Mouse (Mus musculus) CH12.LX (cell line): ENCODE results near the gene Tbc1d9. TPM values are rescaled to one million over a fixed set of nuclear protein-coding genes. Genes with fewer than 3 reads are reported as not detected.

Experiments
- DNase-seq: peaks from one replicate; pipeline ENCODE4 v3.0.0-alpha.2; 2013; ENCODE audit errors: extremely low read depth
- H3K27ac ChIP-seq: 2 replicates; pipeline ENCODE4 v1.5.1; 2012; ENCODE audit warnings: low read depth, mild to moderate bottlenecking, control low read depth, moderate library complexity; ENCODE audit not compliant: insufficient read depth
- H3K27me3 ChIP-seq: replicated peaks from 2 replicates; pipeline ENCODE3; 2012; ENCODE audit warnings: inconsistent platforms
- H3K36me3 ChIP-seq, 2 experiments: replicated peaks in 1 of 2; 2 replicates each; pipeline versions ENCODE3 to v1.6.1; 2012; ENCODE audit warnings: inconsistent platforms in 1 of 2, low read length in 1 of 2, mild to moderate bottlenecking in 1 of 2, mixed read lengths in 1 of 2, moderate library complexity in 1 of 2; ENCODE audit not compliant: control insufficient read depth in 1 of 2, insufficient read depth in 1 of 2
- H3K4me1 ChIP-seq, 2 experiments: 2 replicates each; pipeline ENCODE4 v1.6.1; 2012; ENCODE audit warnings: inconsistent platforms in 1 of 2, moderate library complexity in 1 of 2; ENCODE audit not compliant: insufficient read depth in 2 of 2, control insufficient read depth in 1 of 2
- H3K4me2 ChIP-seq: 2 replicates; pipeline ENCODE4 v1.6.1; 2012; ENCODE audit warnings: low read depth, mild to moderate bottlenecking, control low read depth; ENCODE audit not compliant: poor library complexity, insufficient read depth, severe bottlenecking
- H3K4me3 ChIP-seq, 3 experiments: fragments of 150-350 bp in 1 of 3; sonication (generic) in 1 of 3; replicated peaks in 1 of 3; 2 replicates each; pipeline versions ENCODE3 to v1.5.1; 2011 to 2012; ENCODE audit warnings: low read depth in 2 of 3, low read length in 2 of 3, mild to moderate bottlenecking in 2 of 3, moderate library complexity in 2 of 3, control low read depth in 1 of 3, improper control_type of control experiment in 1 of 3, inconsistent platforms in 1 of 3, mixed read lengths in 1 of 3; ENCODE audit not compliant: poor library complexity in 1 of 3
- H3K79me2 ChIP-seq: replicated peaks from 2 replicates; pipeline ENCODE4 v1.6.1; 2012; ENCODE audit warnings: mild to moderate bottlenecking, moderate library complexity; ENCODE audit not compliant: control insufficient read depth, poor library complexity, insufficient read depth, severe bottlenecking; ENCODE audit errors: extremely low read depth
- H3K9ac ChIP-seq: 2 replicates; pipeline ENCODE4 v1.6.1; 2012; ENCODE audit warnings: low read depth, mild to moderate bottlenecking, control low read depth, moderate library complexity; ENCODE audit not compliant: insufficient read depth
- H3K9me3 ChIP-seq: replicated peaks from 2 replicates; pipeline ENCODE3; 2012; ENCODE audit warnings: low read length, inconsistent platforms, mixed read lengths
- CTCF ChIP-seq, 2 experiments: IDR thresholded peaks in 1 of 2; conservative IDR thresholded peaks in 1 of 2; 2 replicates each; pipeline ENCODE4 v1.5.1; 2011 to 2012; ENCODE audit warnings: low read depth in 2 of 2, low read length in 2 of 2, improper control_type of control experiment in 1 of 2, inconsistent platforms in 1 of 2, mild to moderate bottlenecking in 1 of 2, moderate library complexity in 1 of 2
- ELF1 ChIP-seq: IDR thresholded peaks from 2 replicates; pipeline ENCODE4 v1.6.1; 2014; ENCODE audit warnings: low read depth, mild to moderate bottlenecking, inconsistent platforms, low read length, improper control_type of control experiment
- EP300 ChIP-seq: IDR thresholded peaks from 2 replicates; pipeline ENCODE4 v1.6.1; 2011; ENCODE audit warnings: low read length, improper control_type of control experiment
- IRF4 ChIP-seq: IDR thresholded peaks from 2 replicates; pipeline ENCODE4 v1.6.1; 2014; ENCODE audit warnings: low read depth, mild to moderate bottlenecking, inconsistent platforms, low read length, improper control_type of control experiment
- JUN ChIP-seq: IDR thresholded peaks from 2 replicates; pipeline ENCODE4 v1.6.1; 2011; ENCODE audit warnings: low read depth, mild to moderate bottlenecking, low read length, improper control_type of control experiment, moderate library complexity; ENCODE audit not compliant: insufficient read depth
- JUND ChIP-seq: conservative IDR thresholded peaks from 2 replicates; pipeline ENCODE4 v1.6.1; 2011; ENCODE audit warnings: low read depth, low read length, improper control_type of control experiment
- MAX ChIP-seq: IDR thresholded peaks from 2 replicates; pipeline ENCODE4 v1.6.1; 2011; ENCODE audit warnings: low read length, improper control_type of control experiment
- MEF2A ChIP-seq: IDR thresholded peaks from 2 replicates; pipeline ENCODE4 v1.6.1; 2014; ENCODE audit warnings: low read depth, mild to moderate bottlenecking, inconsistent platforms, low read length, improper control_type of control experiment, borderline replicate concordance
- NRF1 ChIP-seq: IDR thresholded peaks from 2 replicates; pipeline ENCODE4 v1.6.1; 2014; ENCODE audit warnings: low read depth, mild to moderate bottlenecking, inconsistent platforms, low read length, improper control_type of control experiment, moderate library complexity
- RAD21 ChIP-seq: IDR thresholded peaks from 2 replicates; pipeline ENCODE4 v1.6.1; 2011; ENCODE audit warnings: low read depth, mild to moderate bottlenecking, low read length, improper control_type of control experiment, moderate library complexity
- SIN3A ChIP-seq: IDR thresholded peaks from 2 replicates; pipeline ENCODE4 v1.6.1; 2012; ENCODE audit warnings: low read length, improper control_type of control experiment, inconsistent platforms
- SMC3 ChIP-seq: IDR thresholded peaks from 2 replicates; pipeline ENCODE4 v1.6.1; 2011; ENCODE audit warnings: low read depth, low read length, improper control_type of control experiment
- UBTF ChIP-seq: IDR thresholded peaks from 2 replicates; pipeline ENCODE4 v1.6.1; 2012; ENCODE audit warnings: low read depth, mild to moderate bottlenecking, inconsistent platforms, low read length, improper control_type of control experiment, moderate library complexity
- ZC3H11A ChIP-seq: IDR thresholded peaks from 2 replicates; pipeline ENCODE4 v1.6.1; 2012; ENCODE audit warnings: low read depth, mild to moderate bottlenecking, inconsistent platforms, low read length, improper control_type of control experiment
- ZMIZ1 ChIP-seq: IDR thresholded peaks from 2 replicates; pipeline ENCODE4 v1.6.1; 2012; ENCODE audit warnings: low read depth, mild to moderate bottlenecking, inconsistent platforms, low read length, improper control_type of control experiment
- ZNF384 ChIP-seq: IDR thresholded peaks from 2 replicates; pipeline ENCODE4 v1.6.1; 2012; ENCODE audit warnings: low read depth, low read length, improper control_type of control experiment, inconsistent platforms
- dilution Hi-C: fragments of 300-500 bp; cut with MboI; formaldehyde crosslinking; loops from 2 replicates; pipeline ENCODE4 v1.14.3; 2020; ENCODE audit warnings: low sequenced_read_pairs; ENCODE audit not compliant: extremely low pct_unique_long_range_greater_than_20kb, extremely low pct_ligation_motif_present
- in situ Hi-C: fragments of 300-500 bp; cut with MboI; formaldehyde crosslinking; loops from 3 replicates; pipeline ENCODE4 v1.14.3; 2019; ENCODE audit warnings: low sequenced_read_pairs, low pct_ligation_motif_present, low pct_unique_long_range_greater_than_20kb, mixed read lengths
- polyA plus RNA-seq: library from polyadenylated mRNA; unstranded; fragments of >175 nt; gene quantifications from 2 replicates; pipeline ENCODE4 v1.2.1, GENCODE M21; 2012; ENCODE audit warnings: low read depth; ENCODE audit not compliant: insufficient read length
- total RNA-seq, 2 experiments: library from RNA; depleted of rRNA; stranded (reverse); fragments of 300-350 nt in 1 of 2; fragments of >200 nt in 1 of 2; gene quantifications; 2 replicates each; pipeline ENCODE4 v1.2.3; 2012 to 2014

Gene Tbc1d9
- total and polyA plus RNA-seq, 3 experiments: 1.3 to 5.0 (median 1.6) TPM

GRCm38 (mm10) chr8:83177317-83178195, 12.4 kb downstream of the Tbc1d9 start:
- TF ChIP-seq ELF1: 0 out of 2 replicates have a peak, but pooled peaks have one; percentile 32
- no peak for TF ChIP-seq IRF4
- TF ChIP-seq JUN: no peak
- TF ChIP-seq EP300: 0 out of 2 replicates have a peak, but pooled peaks have one; percentile 26
- no peak for TF ChIP-seq SMC3
- TF ChIP-seq ZNF384: no peak
- TF ChIP-seq UBTF: no peak
- Histone ChIP-seq H3K4me2 (no peak overlapping the region), H3K4me3 (no peak overlapping the region), H3K9me3 (no peaks in the 10 kb centered on the region), H3K27ac (no peak overlapping the region), H3K4me1 (peaks cover 12 to 29% of the 10 kb centered on the region in 2 experiments), H3K36me3 (no peaks in the 10 kb centered on the region), H3K9ac (no peak overlapping the region), H3K79me2 (peaks cover 11% of the 10 kb centered on the region), H3K27me3 (no peaks in the 10 kb centered on the region)
- no peak for DNase-seq
- dilution Hi-C loops: no loop called here
- in situ Hi-C loops: loop anchor here (5.0 kb wide), 1 partner anchor 75 kb away; no protein-coding TSS in a partner anchor

- no peak overlapping the region for H3K4me3 ChIP-seq
- H3K9me3 ChIP-seq: no peaks in the 10 kb centered on the region
- no peak overlapping the region for H3K4me2 ChIP-seq
- H3K27me3 ChIP-seq: no peaks in the 10 kb centered on the region
- DNase-seq: peak; percentile 61
- peak; percentile 96 for TF ChIP-seq SMC3
- no peak; the same call in 1 of the 2 replicates for TF ChIP-seq NRF1
- TF ChIP-seq IRF4: peak; percentile 39; the same call in 1 of the 2 replicates
- TF ChIP-seq SIN3A: peak; percentile 46; the same call in 1 of the 2 replicates
- peak; percentile 93 for TF ChIP-seq RAD21
- TF ChIP-seq EP300: 0 out of 2 replicates have a peak, but pooled peaks have one; percentile 1
- no peak for TF ChIP-seq MAX
- TF ChIP-seq ZC3H11A: peak; percentile 69
- peak in 1 of 2 experiments; percentile 89; a peak in 2 of 4 replicates for TF ChIP-seq CTCF (conservative IDR thresholded peaks at IDR 0.05 in 1 of 2, IDR thresholded peaks at IDR 0.05 in 1 of 2; ENCODE audit: low read depth in 2 of 2, low read length in 2 of 2)
- TF ChIP-seq JUND: 0 out of 2 replicates have a peak, but pooled peaks have one; percentile 19
- TF ChIP-seq ZMIZ1: no peak
- TF ChIP-seq MEF2A: 0 out of 2 replicates have a peak, but pooled peaks have one; percentile 27
- H3K27ac ChIP-seq: no peak overlapping the region
- no peak overlapping the region for H3K9ac ChIP-seq
- dilution Hi-C loops: no loop called here
- H3K36me3 ChIP-seq: no peaks in the 10 kb centered on the region
- H3K4me1 ChIP-seq: peaks cover 12 to 29% of the 10 kb centered on the region in 2 experiments
- peaks cover 9% of the 10 kb centered on the region for H3K79me2 ChIP-seq
- in situ Hi-C loops: loop anchor here (5.0 kb wide), 1 partner anchor 76 kb away; no protein-coding TSS in a partner anchor
Observed at GRCm38 (mm10) chr8:83178228-83178742, 13.1 kb downstream of the Tbc1d9 start.
